Mouse (Mus musculus) splenic B cell, adult 2 months (primary cell): ENCODE results near the gene Sh3bgr.

Experiments used
- DNase-seq: peaks from one replicate; pipeline ENCODE4 v3.0.0-alpha.2; 2011; ENCODE audit warnings: low read depth, low spot score
- H3K27me3 ChIP-seq: 2 replicates; pipeline ENCODE4 v1.6.1; 2012; ENCODE audit warnings: mild to moderate bottlenecking, low read length, moderate library complexity, mixed read lengths; ENCODE audit not compliant: control insufficient read depth, poor library complexity, insufficient read depth, severe bottlenecking
- H3K36me3 ChIP-seq: 2 replicates; pipeline ENCODE4 v1.6.1; 2012; ENCODE audit warnings: mild to moderate bottlenecking, low read length, moderate library complexity, mixed read lengths; ENCODE audit not compliant: control insufficient read depth, poor library complexity, insufficient read depth, severe bottlenecking

Sh3bgr gene

DNA sequence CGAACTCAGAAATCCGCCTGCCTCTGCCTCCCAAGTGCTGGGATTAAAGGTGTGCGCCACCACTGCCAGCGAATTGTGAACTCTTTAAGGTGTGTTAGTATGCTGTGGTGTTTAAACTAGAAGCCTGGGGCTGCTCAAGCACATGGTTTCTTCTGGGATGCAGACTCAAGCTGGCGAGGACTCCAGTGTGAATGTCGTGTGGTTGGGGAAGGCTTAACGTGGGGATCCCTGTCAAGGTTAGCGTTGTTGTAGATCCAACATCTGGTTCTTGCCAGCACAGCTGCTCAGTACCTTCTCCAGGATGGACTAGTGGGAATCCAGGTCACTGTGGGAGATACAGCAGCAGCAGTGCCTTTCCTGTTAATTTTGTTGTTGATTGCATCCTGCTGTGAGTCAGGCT, 31.7 kb downstream of the Sh3bgr start:
- H3K27me3 ChIP-seq, result no peaks in the 10 kb centered on the region
- no peaks in the 10 kb centered on the region for H3K36me3 ChIP-seq
- no peak for DNase-seq

DNA sequence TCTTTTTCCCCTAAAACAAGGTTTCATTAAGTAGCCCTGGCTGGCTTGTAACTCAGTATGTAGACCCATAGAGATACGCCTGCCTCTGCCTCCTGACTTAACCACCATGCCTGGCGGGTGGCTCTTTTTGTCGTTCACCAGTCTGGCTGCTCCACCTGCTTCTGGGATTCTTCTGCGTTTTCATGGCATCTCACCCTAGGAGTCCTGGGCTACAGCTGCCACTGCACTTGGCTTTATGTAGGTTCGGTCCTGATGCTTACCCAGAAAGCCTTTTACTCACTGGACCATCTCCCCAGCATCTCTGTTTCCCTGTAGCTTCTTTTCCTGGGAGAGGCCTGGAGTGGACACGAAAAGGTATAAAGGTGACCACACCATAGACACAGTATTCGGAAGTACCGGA, 33.7 kb downstream of the Sh3bgr start:
- no peaks in the 10 kb centered on the region for H3K27me3 ChIP-seq
- no peaks in the 10 kb centered on the region for H3K36me3 ChIP-seq
- no peak for DNase-seq

DNA sequence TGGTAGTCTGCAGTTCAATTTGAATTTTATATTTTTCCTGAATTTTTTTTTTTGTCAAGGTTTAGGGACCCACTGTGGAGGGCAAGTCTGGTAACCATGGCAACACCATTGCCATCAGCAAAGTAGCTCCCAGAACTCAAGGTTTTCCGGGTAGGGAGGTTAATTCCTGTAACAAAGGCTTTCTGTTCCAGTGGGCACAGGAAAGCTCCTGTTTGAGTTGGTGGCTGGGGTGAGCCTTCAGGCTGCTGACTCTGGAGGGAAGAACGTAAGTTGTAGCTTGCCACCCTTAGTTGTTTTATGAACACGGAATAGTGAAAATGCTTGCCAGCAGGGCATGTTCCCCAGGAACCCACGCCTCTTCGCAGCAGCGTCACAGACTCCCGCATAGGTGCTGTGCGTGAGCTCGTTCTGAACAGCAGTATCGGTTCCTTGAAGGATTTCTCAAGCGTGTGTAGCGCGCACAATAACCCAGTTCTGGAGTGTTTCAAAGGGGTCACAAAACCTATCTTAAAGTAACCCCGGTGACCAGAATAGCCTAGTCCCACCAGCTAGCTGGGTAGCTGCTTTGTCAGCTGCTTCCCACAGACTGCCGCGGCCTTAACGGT, 35.2 kb downstream of the Sh3bgr start, which contains the start of gene B3galt5:
TSS of gene B3galt5 (plus strand) at position 436 of the 605 bp plus-strand sequence.
- no peaks in the 10 kb centered on the region for H3K27me3 ChIP-seq
- no peak for DNase-seq
- H3K36me3 ChIP-seq, result no peaks in the 10 kb centered on the region

DNA sequence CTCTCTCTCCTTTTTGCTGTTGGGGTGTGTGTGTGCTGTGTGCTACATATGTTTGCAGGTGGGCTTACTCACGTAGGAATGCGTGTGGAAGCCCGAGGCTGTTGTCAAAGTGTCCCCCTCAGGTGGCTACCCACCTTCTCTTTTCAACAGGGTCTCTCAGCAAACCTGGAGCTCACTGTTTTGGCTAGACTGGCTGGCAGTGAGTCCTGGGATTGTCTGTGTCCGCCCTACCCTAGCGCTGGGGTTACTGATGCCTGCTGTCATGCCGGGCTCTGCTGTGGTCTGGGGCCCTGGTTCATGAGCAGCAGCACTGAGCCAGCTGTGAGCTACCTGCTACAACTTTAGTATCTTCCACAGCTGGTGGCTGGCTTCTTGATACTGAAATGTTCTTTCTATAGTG, 44.2 kb downstream of the Sh3bgr start:
- DNase-seq, result no peak
- no peaks in the 10 kb centered on the region for H3K27me3 ChIP-seq

DNA sequence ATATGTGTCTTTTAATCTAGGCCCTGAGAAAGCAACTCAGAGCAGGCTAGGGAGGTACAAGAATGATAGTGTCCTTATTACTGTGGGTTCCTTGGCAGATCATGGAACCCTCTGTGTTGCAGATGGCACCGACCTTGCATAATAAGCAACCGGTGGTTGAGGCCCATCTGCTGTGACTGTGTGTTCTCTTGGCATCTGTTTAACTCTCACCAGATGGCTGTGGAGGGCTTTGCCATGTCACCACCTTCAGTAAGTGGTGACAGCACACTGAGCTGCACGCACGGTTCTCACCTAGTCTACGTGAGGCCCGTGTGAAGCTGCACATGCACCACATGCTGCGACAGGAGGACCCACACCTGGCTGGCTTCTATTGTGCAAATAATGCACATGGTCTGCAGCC, 49.4 kb downstream of the Sh3bgr start:
- H3K27me3 ChIP-seq, result no peaks in the 10 kb centered on the region
- H3K36me3 ChIP-seq, result no peaks in the 10 kb centered on the region
- DNase-seq, result no peak

More for the DNA sequence above, 44.2 kb downstream of the Sh3bgr start:
- H3K36me3 ChIP-seq, result no peaks in the 10 kb centered on the region

DNA sequence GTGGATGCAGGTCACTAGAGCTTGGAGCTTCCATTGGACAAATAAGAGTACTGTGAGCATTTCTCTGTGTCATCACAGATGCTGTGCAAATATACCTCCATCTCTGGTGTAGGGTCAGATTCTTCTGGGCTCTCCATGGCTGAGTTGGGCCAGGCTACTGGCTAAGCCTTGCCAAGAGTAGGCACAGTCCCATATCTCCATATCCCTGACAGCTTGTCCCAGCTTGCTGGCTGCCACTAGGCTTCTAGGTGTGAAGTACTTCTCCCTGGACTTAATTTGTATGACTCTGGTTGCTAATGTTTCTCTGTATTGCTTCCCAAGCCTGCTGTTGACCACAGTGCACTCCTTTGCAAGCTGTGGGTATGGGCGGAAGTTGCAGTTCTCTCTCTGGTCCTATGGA, 51.9 kb downstream of the Sh3bgr start:
- Histone ChIP-seq H3K36me3 (no peaks in the 10 kb centered on the region), H3K27me3 (no peaks in the 10 kb centered on the region)
- no peak for DNase-seq

DNA sequence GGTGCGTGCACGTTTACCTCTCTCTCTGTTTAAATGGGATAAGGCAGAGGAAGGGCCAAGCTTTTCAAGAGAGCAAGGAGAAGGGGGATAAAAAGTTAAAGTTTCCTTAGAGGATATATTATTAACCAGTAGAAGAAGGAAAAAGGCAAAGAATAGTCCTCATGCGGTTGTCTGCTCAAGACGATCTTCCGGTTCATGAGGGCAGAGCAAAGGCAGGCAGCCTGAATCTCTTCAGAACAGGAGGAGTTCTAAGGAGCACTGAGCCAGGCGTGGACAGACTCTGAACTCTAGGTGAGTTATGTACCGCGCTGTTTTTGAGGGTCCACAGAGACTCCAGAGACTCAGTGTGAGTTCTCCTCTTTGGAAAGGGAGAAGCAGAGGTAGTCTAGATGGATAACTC, 58.2 kb downstream of the Sh3bgr start:
- Histone ChIP-seq H3K36me3 (no peaks in the 10 kb centered on the region), H3K27me3 (no peaks in the 10 kb centered on the region)
- no peak for DNase-seq

DNA sequence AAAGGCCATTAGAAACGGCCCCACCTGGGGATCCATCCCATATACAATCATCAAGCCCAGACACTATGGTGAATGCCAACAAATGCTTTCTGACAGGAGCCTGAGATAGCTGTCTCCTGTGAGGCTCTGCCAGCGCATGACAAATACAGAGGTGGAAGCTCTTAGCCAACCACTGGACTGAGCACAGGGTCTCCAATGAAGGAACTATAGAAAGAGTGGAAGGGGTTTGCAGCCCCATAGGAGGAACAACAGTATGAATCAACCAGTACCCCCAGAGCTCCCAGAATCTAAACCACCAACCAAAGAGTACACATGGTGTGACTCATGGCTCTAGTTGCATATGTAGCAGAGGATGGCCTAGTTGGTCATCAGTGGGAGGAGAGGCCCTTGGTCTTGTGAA, 71.5 kb downstream of the Sh3bgr start:
- Histone ChIP-seq H3K36me3 (no peaks in the 10 kb centered on the region), H3K27me3 (no peaks in the 10 kb centered on the region)
- DNase-seq, result no peak

DNA sequence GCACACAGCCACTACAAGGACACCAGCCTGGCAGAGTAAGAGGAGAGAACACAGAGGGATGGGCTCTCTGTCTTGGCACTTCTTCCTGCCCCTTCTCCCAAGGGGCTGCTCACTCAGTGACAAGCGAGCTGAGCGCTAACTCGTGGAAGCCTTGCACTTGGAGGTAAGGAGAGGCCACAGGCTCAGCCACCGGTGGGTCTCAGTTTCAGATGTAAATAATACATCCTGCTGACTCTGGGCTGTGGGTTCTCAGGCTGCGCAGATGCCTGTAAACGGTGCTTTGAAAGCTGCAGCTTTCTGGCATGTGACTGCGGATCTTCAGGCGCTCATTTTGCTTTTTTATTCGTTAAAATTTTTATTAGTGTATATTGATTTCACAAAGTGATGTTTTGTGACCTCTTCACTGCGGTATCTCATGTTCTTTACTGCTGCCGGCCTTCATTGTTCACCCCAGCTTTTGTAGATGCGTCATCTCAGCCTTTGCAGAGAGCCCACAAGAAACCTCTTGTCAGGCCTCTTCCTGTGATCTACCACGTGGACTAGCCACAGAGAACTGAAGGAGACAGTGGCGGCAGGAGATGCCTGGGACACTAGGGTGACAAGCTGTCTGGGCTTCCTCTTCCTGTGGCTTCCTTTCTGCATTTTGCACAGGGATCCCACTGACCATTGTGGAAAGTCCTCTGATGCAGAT, 72.8 kb downstream of the Sh3bgr start:
- Histone ChIP-seq H3K36me3 (no peaks in the 10 kb centered on the region), H3K27me3 (no peaks in the 10 kb centered on the region)
- no peak for DNase-seq

DNA sequence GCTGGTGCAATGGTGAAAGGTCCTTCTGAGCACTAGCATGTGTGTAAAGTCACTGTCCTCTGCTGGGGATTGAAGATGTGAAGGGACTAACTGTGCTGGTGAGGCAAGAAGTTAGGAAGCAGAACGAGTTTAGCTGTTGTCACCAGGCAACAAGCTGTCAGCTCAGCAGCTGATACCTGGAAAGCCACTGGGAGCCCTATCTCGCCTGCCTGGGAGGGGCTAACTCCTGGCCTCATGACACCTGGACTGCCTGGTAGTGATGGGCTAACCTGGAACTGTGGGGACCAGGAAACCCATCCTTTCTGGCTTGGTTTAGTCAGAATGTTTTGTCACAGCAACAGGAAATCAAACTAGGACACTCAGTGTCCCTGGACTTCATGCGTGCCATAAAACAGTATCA, 76.3 kb downstream of the Sh3bgr start:
- DNase-seq, result no peak
- H3K36me3 ChIP-seq, result no peaks in the 10 kb centered on the region

More for the DNA sequence above, 76.3 kb downstream of the Sh3bgr start:
- H3K27me3 ChIP-seq, result no peaks in the 10 kb centered on the region
